Mouse (Mus musculus) kidney, postnatal 10 days (tissue): Measurements from ENCODE around the gene Snapc4.
"Not testable (repeated sequence)": the region's sequence is repeated elsewhere in the genome, so short reads cannot be mapped to it uniquely, and the experiment has no call there.

Experiments used
- DNase-seq: peaks from one replicate; pipeline ENCODE4 v3.0.0; 2021; ENCODE audit warnings: mixed read lengths

Gene Snapc4

GRCm38 (mm10) chr2:26380131-26380771, at the start of gene Snapc4:
Snapc4 (minus strand) TSS chr2:26380653.
- DNase-seq: peak; percentile 91

GRCm38 (mm10) chr2:26429851-26430250, 49.4 kb upstream of the Snapc4 start:
- no peak for DNase-seq

- no peak for DNase-seq
These were observed 44.1 kb upstream of the Snapc4 start for GRCm38 (mm10) chr2:26424541-26424940.

- DNase-seq: no peak
These were observed 42.6 kb upstream of the Snapc4 start for GRCm38 (mm10) chr2:26423086-26423485.

GRCm38 (mm10) chr2:26421969-26422368, 41.5 kb upstream of the Snapc4 start:
- DNase-seq: no peak

GRCm38 (mm10) chr2:26418120-26418519, 37.7 kb upstream of the Snapc4 start:
- no peak for DNase-seq

GRCm38 (mm10) chr2:26417066-26417465, 36.6 kb upstream of the Snapc4 start:
- no peak for DNase-seq

GRCm38 (mm10) chr2:26410931-26411411, 30.5 kb upstream of the Snapc4 start:
- no peak for DNase-seq

GRCm38 (mm10) chr2:26410091-26410490, 29.6 kb upstream of the Snapc4 start:
- DNase-seq: no peak

- DNase-seq: no peak
These were observed 28.9 kb upstream of the Snapc4 start for GRCm38 (mm10) chr2:26409362-26409761.

GRCm38 (mm10) chr2:26408515-26409356, 28.3 kb upstream of the Snapc4 start, which contains the start of gene Inpp5e:
Inpp5e (minus strand) TSS chr2:26409203.
- peak; percentile 99 for DNase-seq

GRCm38 (mm10) chr2:26403306-26403705, 22.9 kb upstream of the Snapc4 start:
- peak; percentile 42 for DNase-seq

GRCm38 (mm10) chr2:26402265-26402664, 21.8 kb upstream of the Snapc4 start:
- DNase-seq: no peak

- DNase-seq: no peak
These were observed 20.6 kb upstream of the Snapc4 start for GRCm38 (mm10) chr2:26401023-26401422.

GRCm38 (mm10) chr2:26400296-26400695, 19.8 kb upstream of the Snapc4 start:
- no peak for DNase-seq

- no peak for DNase-seq
These were observed 19.2 kb upstream of the Snapc4 start for GRCm38 (mm10) chr2:26399647-26400046.

- DNase-seq: no peak
These were observed 18.5 kb upstream of the Snapc4 start for GRCm38 (mm10) chr2:26398978-26399377.

- no peak for DNase-seq
These were observed 11.2 kb upstream of the Snapc4 start for GRCm38 (mm10) chr2:26391617-26392016.

- no peak for DNase-seq
These were observed 10.5 kb upstream of the Snapc4 start for GRCm38 (mm10) chr2:26390954-26391353.

- peak; percentile 94 for DNase-seq
These were observed 8.8 kb upstream of the Snapc4 start, which contains the start of the genes Entr1 and Pmpca for GRCm38 (mm10) chr2:26389154-26389690. Entr1 (minus strand) TSS chr2:26389316. Pmpca (plus strand) TSS chr2:26389339.

GRCm38 (mm10) chr2:26388682-26389153, 8.3 kb upstream of the Snapc4 start:
- DNase-seq: peak; percentile 50

GRCm38 (mm10) chr2:26387713-26388112, 7.3 kb upstream of the Snapc4 start:
- DNase-seq: no peak

GRCm38 (mm10) chr2:26380871-26381270, 418 bp upstream of the Snapc4 start:
- not testable (repeated sequence) for DNase-seq
